Mouse (Mus musculus) lung, adult 2 months (tissue): ENCODE measurements around the gene Ttll5. TPM values are rescaled to one million over a fixed set of nuclear protein-coding genes. Genes with fewer than 3 reads are reported as not detected.

Experiments used
- DNase-seq: peaks from one replicate; pipeline ENCODE4 v3.0.0; 2022
- H3K4me1 ChIP-seq: fragments of 200-500 bp; 2 replicates; pipeline ENCODE4 v1.6.1; 2011; ENCODE audit warnings: low read length; ENCODE audit not compliant: control insufficient read depth, insufficient read depth
- H3K4me3 ChIP-seq: fragments of 200-500 bp; replicated peaks from 2 replicates; pipeline ENCODE3; 2011; ENCODE audit warnings: low read depth, mild to moderate bottlenecking, control low read depth, low read length; ENCODE audit errors: extremely low read depth
- CTCF ChIP-seq: fragments of 200-500 bp; IDR thresholded peaks from 2 replicates; pipeline ENCODE4 v1.5.1; 2011; ENCODE audit warnings: mild to moderate bottlenecking, low read length, control low read depth; ENCODE audit not compliant: insufficient read depth
- POLR2A ChIP-seq: fragments of 200-500 bp; IDR thresholded peaks from 2 replicates; pipeline ENCODE4 v1.6.1; 2011; ENCODE audit warnings: low read depth, mild to moderate bottlenecking, control low read depth, low read length, borderline replicate concordance; ENCODE audit errors: extremely low read depth
- WGBS: fragments of 180-500 bp; shearing (Covaris S2); methylation state at CpG from one replicate; pipeline ENCODE4 v1.1.7; 2018; 5-methylcytosine and 5-hydroxymethylcytosine counted together
- polyA plus RNA-seq: library from polyadenylated mRNA; depleted of rRNA; stranded (reverse); fragments of >200 nt; gene quantifications from 2 replicates; pipeline ENCODE4 v1.2.3, GENCODE M21; 2012

Gene Ttll5
- polyA plus RNA-seq, 1 experiment: 11.7 TPM

- H3K4me1 ChIP-seq: no peaks in the 10 kb centered on the region; the same call in 1 of the 2 replicates
- WGBS: 75% methylated on average over 8 of the region's 8 CpGs
- TF ChIP-seq POLR2A (no peak), CTCF (no peak)
- no peak overlapping the region for H3K4me3 ChIP-seq
- no peak for DNase-seq
Measured at GRCm38 (mm10) chr12:86047376-86047775, 222.9 kb downstream of the Ttll5 start.

- no peak for TF ChIP-seq POLR2A
- TF ChIP-seq CTCF: no peak
- 81% methylated on average over 6 of the region's 6 CpGs for WGBS
- Histone ChIP-seq H3K4me1 (no peaks in the 10 kb centered on the region; the same call in 1 of the 2 replicates), H3K4me3 (no peak overlapping the region)
- DNase-seq: no peak
Measured at GRCm38 (mm10) chr12:86049813-86050212, 225.4 kb downstream of the Ttll5 start.

GRCm38 (mm10) chr12:86051477-86051876 lies 227.0 kb downstream of the Ttll5 start:
- no peak overlapping the region for H3K4me3 ChIP-seq
- no peaks in the 10 kb centered on the region for H3K4me1 ChIP-seq
- no peak for TF ChIP-seq POLR2A
- no peak for TF ChIP-seq CTCF
- 87% methylated on average over 5 of the region's 5 CpGs for WGBS
- no peak for DNase-seq

- H3K4me3 ChIP-seq: no peak overlapping the region
- 94% methylated on average over 2 of the region's 2 CpGs for WGBS
- no peak for TF ChIP-seq POLR2A
- no peak for TF ChIP-seq CTCF
- DNase-seq: no peak
- H3K4me1 ChIP-seq: no peaks in the 10 kb centered on the region
Measured at GRCm38 (mm10) chr12:86055306-86055705, 230.8 kb downstream of the Ttll5 start.

GRCm38 (mm10) chr12:86056976-86057375 lies 232.5 kb downstream of the Ttll5 start:
- 81% methylated on average over 8 of the region's 8 CpGs for WGBS
- H3K4me3 ChIP-seq: no peak overlapping the region
- H3K4me1 ChIP-seq: no peaks in the 10 kb centered on the region
- TF ChIP-seq POLR2A: no peak
- TF ChIP-seq CTCF: no peak
- DNase-seq: no peak

- no peak for TF ChIP-seq CTCF
- DNase-seq: no peak
- Histone ChIP-seq H3K4me3 (no peak overlapping the region), H3K4me1 (no peaks in the 10 kb centered on the region)
- 90% methylated on average over 8 of the region's 8 CpGs for WGBS
Measured at GRCm38 (mm10) chr12:86057516-86057915, 233.1 kb downstream of the Ttll5 start.

- DNase-seq: no peak
- Histone ChIP-seq H3K4me3 (no peak overlapping the region), H3K4me1 (no peaks in the 10 kb centered on the region)
- WGBS: 44% methylated on average over 6 of the region's 6 CpGs
- TF ChIP-seq CTCF (no peak), POLR2A (no peak)
Measured at GRCm38 (mm10) chr12:86059341-86059740, 234.9 kb downstream of the Ttll5 start.

- TF ChIP-seq POLR2A (no peak), CTCF (no peak)
- H3K4me1 ChIP-seq: no peaks in the 10 kb centered on the region
- no peak overlapping the region for H3K4me3 ChIP-seq
- DNase-seq: no peak
Measured at GRCm38 (mm10) chr12:86064796-86065195, 240.3 kb downstream of the Ttll5 start.

GRCm38 (mm10) chr12:86071432-86071831 lies 247.0 kb downstream of the Ttll5 start:
- 80% methylated on average over 6 of the region's 6 CpGs for WGBS
- DNase-seq: no peak
- H3K4me1 ChIP-seq: no peaks in the 10 kb centered on the region
- TF ChIP-seq CTCF: no peak
- TF ChIP-seq POLR2A: no peak
- no peak overlapping the region for H3K4me3 ChIP-seq

GRCm38 (mm10) chr12:86074681-86075080 lies 250.2 kb downstream of the Ttll5 start:
- no peak for DNase-seq
- WGBS: 78% methylated on average over 12 of the region's 12 CpGs
- no peak for TF ChIP-seq CTCF
- no peak for TF ChIP-seq POLR2A
- Histone ChIP-seq H3K4me3 (no peak overlapping the region), H3K4me1 (no peaks in the 10 kb centered on the region)
